Comparison of ENCODE assay signal across 23 mouse cellular contexts in the genomic region with DNA sequence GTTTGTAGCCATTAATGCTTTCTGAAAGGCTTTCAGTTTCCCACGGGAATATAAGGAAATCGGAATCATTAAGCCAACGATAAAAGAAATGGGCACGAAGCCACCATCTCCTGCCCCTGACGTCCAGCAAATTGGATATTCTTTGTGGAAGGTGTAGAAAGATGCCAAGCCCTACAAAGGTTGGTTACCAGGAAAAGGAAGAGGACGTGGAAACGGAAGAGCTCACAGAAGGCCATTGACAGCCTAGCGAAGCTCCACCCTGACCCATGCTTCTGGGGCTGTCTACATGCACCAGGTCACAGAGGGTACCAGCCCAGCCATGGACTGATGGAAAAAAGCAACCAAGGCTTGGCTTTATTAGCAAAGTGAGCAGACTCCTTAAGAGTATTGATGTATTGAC. TPM values are rescaled to one million over a fixed set of nuclear protein-coding genes. Genes with fewer than 3 reads are reported as not detected.
DNase-seq lines count a peak whose midpoint lies in the region.
"Had no signal": no experiment of that assay in that cellular context is flagged by ENCODE, and none has a peak within 500 bp of the region (broad histone marks: within the 10 kb centered on the region; RNA-seq: fewer than 3 reads in every experiment).

No protein-coding gene starts in this region.

- H3K4me3 ChIP-seq in brown adipose tissue, adult 24 weeks (ENCODE audit: insufficient read depth, low read depth, low read length) = no peak overlapping the region
- H3K4me3 ChIP-seq: forebrain, embryonic 13.5 days; heart, embryonic 15.5 days; hindbrain, embryonic 12.5 days; midbrain, embryonic 15.5 days; myocyte had no signal

- intact Hi-C loops in heart, postnatal 25 days (cut with DNase I) = loop anchor here (5.0 kb wide), 1 partner anchor 64 kb away; no protein-coding TSS in a partner anchor
- intact Hi-C loops in left cerebral cortex, postnatal 25 days (cut with DNase I) = no loop called here

- peaks cover 28% of the 10 kb centered on the region; the same call in 1 of the 2 replicates for H3K4me1 ChIP-seq in brown adipose tissue, adult 24 weeks (ENCODE audit: control insufficient read depth, insufficient read depth, insufficient read length, low read length)
- H3K4me1 ChIP-seq: forebrain, embryonic 13.5 days; heart, embryonic 15.5 days; hindbrain, embryonic 12.5 days; midbrain, embryonic 15.5 days had no signal

- H3K27ac ChIP-seq in brown adipose tissue, adult 24 weeks (replicated peaks; ENCODE audit: low read depth, low read length) = peak overlapping the region; percentile 69
- H3K27ac ChIP-seq: forebrain, embryonic 13.5 days; heart, embryonic 15.5 days; hindbrain, embryonic 12.5 days; midbrain, embryonic 15.5 days had no signal

- peak; percentile 42 to 49 for DNase-seq in heart, adult 9 months (ENCODE audit: low spot score in 2 of 2)
- no peak for DNase-seq in heart, postnatal 25 days (ENCODE audit: low spot score)
- DNase-seq in heart, postnatal 4 days = peak; percentile 13
- DNase-seq in lung, postnatal 10 days = peak; percentile 29
- no peak for DNase-seq in left cerebral cortex, postnatal 25 days (ENCODE audit: low spot score in 2 of 2)
- DNase-seq in T-cell, adult 2 months (ENCODE audit: low spot score) = no peak
- DNase-seq: adrenal gland, adult 8-10 months; cerebellum, adult 9-11 months; gastrocnemius, postnatal 25 days; layer of hippocampus, postnatal 36 days; left cerebral cortex, postnatal 4 days; liver; lung, embryonic 14.5 days; spleen, adult 18-20 months; thymus, postnatal 36 days had no signal

RNA-seq across cellular contexts. Expression of a gene that starts 31.0 kb away (rescaled TPM):
- 10 to 100 TPM in 1 of 2 experiments, 1 to 10 TPM in 1; 6.4 to 10.7 TPM for total RNA-seq in heart, postnatal 25 days (2021)
- 3.6 and 4.3 TPM in 2 replicates for polyA plus RNA-seq in brown adipose tissue, adult 24 weeks (2012; ENCODE audit: insufficient read depth, insufficient read length, missing spikeins)
- total RNA-seq in heart, postnatal 4 days (2021) = 10 to 100 TPM; 20.1 to 28.4 TPM
- 10 to 100 TPM; 40.3 to 59.7 TPM for total RNA-seq in left cerebral cortex, postnatal 25 days (2021)
- total RNA-seq: megakaryocyte-erythroid progenitor cell, adult 5-6 weeks had no signal
- polyA plus RNA-seq: inflammation-experienced regulatory T-cells, adult 6 months; myocyte had no signal

Comparison
In these comparisons a context has a peak if more than half of its experiments do, and no peak if none do; other contexts are left out.
1. DNase-seq: peak in heart, adult 9 months (2 of 2), heart, postnatal 4 days (single experiment) and lung, postnatal 10 days (single experiment); none in heart, postnatal 25 days (single experiment), left cerebral cortex, postnatal 25 days (0 of 2) and T-cell, adult 2 months (single experiment).